Mouse (Mus musculus): ENCODE measurements around the gene Chn1. TPM values are rescaled to one million over a fixed set of nuclear protein-coding genes. Genes with fewer than 3 reads are reported as not detected.

The Chn1 gene
- polyA plus RNA-seq, 1 experiment from 2014 or later: 93.8 TPM

- no peak within 1 kb of the TSS for H3K4me2 ChIP-seq (replicated peaks)
- ATAC-seq (ENCODE audit: low FRiP score): no peak
- 94% methylated on average over 9 of the region's 9 CpGs for WGBS
Measured at GRCm38 (mm10) chr2:73580166-73580565, 195.0 kb downstream of the Chn1 start, which contains the start of gene Chrna1. Gene Chrna1, minus strand, starts transcription at chr2:73580338.

GRCm38 (mm10) chr2:73579168-73579567 lies 196.0 kb downstream of the Chn1 start:
- Histone ChIP-seq H3K4me3 (no peak overlapping the region), H3K4me2 (replicated peaks) (no peak overlapping the region), H3K36me3 (no peaks in the 10 kb centered on the region), H3K27me3 (peaks cover 8% of the 10 kb centered on the region), H3K27ac (no peak overlapping the region), H3K9ac (no peak overlapping the region), H3K9me3 (replicated peaks) (no peaks in the 10 kb centered on the region), H3K4me1 (no peaks in the 10 kb centered on the region)
- WGBS: 55% methylated on average over 5 of the region's 5 CpGs
- ATAC-seq (ENCODE audit: low FRiP score): no peak

More at GRCm38 (mm10) chr2:73580166-73580565, 195.0 kb downstream of the Chn1 start, which contains the start of gene Chrna1:
- Histone ChIP-seq H3K4me3 (no peak within 1 kb of the TSS), H3K27me3 (peaks cover 8% of the 10 kb centered on the region), H3K9ac (no peak within 1 kb of the TSS), H3K36me3 (no peaks in the 10 kb centered on the region), H3K4me1 (peaks cover 5% of the 10 kb centered on the region; the same call in 1 of the 2 replicates), H3K27ac (no peak within 1 kb of the TSS), H3K9me3 (replicated peaks) (no peaks in the 10 kb centered on the region)

GRCm38 (mm10) chr2:73574418-73574817 lies 200.7 kb downstream of the Chn1 start:
- 83% methylated on average over 6 of the region's 6 CpGs for WGBS
- Histone ChIP-seq H3K4me3 (no peak overlapping the region), H3K9ac (no peak overlapping the region), H3K4me1 (peaks cover 14% of the 10 kb centered on the region), H3K9me3 (replicated peaks) (no peaks in the 10 kb centered on the region), H3K27me3 (peaks cover 4% of the 10 kb centered on the region; the same call in 1 of the 2 replicates), H3K4me2 (replicated peaks) (no peak overlapping the region), H3K27ac (no peak overlapping the region), H3K36me3 (no peaks in the 10 kb centered on the region)
- no peak for ATAC-seq (ENCODE audit: low FRiP score)

- Histone ChIP-seq H3K4me2 (replicated peaks) (peak overlapping the region; percentile 50; the same call in 1 of the 2 replicates), H3K27me3 (peaks cover 4% of the 10 kb centered on the region; the same call in 1 of the 2 replicates), H3K9ac (no peak overlapping the region), H3K36me3 (no peaks in the 10 kb centered on the region), H3K4me3 (no peak overlapping the region), H3K4me1 (peaks cover 14% of the 10 kb centered on the region), H3K27ac (no peak overlapping the region; the same call in 1 of the 2 replicates), H3K9me3 (replicated peaks) (no peaks in the 10 kb centered on the region)
- no peak for ATAC-seq (ENCODE audit: low FRiP score)
- WGBS: 82% methylated on average over 4 of the region's 4 CpGs
Measured at GRCm38 (mm10) chr2:73573556-73573955, 201.6 kb downstream of the Chn1 start.

DNA sequence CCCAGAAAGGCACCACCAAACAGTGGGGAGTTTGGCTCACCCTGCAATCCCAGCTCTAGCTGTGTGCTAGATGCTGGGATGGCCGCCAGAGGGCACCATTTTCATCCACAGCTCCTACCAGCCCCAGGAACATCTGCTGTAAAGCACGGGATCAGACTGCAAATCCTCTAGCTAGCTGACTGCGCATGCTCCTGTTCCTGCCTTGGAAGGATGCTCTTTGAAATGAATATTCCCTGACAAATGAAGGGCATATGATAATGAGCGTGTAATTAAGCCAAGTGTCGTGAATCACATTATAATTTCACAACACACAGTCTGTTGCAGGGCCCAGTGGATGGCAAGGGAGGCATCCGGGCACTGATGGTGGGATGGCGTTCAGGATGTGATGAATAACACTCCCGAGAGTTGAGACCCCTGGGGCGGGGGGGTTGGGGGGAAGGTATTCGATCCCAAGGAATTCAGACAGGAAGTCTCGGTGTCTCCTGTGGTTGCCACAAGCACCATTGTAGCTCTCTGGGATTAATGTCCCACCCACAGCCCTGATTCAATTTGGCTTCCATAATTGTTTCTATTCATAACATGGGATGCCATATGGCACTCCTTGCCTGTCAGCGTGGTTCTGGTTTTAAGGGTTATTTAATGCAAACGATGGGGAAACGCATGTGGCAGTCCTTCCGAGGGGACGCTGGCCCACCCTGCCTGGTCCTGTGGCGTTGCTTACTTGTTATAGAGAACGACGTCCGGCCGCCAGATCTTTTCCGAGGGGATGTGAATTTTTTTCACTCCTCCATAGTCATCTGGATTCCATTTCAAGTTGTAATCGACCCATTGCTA lies 202.4 kb downstream of the Chn1 start:
- WGBS: 17% methylated on average over 23 of the region's 23 CpGs
- peak; percentile 92 for ATAC-seq (ENCODE audit: low FRiP score)
- peaks cover 14% of the 10 kb centered on the region for H3K4me1 ChIP-seq
- H3K4me3 ChIP-seq: peak overlapping the region; percentile 28
- H3K36me3 ChIP-seq: no peaks in the 10 kb centered on the region
- peak overlapping the region; percentile 50 for H3K4me2 ChIP-seq (replicated peaks)
- peak overlapping the region; percentile 44; the same call in 1 of the 2 replicates for H3K9ac ChIP-seq
- H3K9me3 ChIP-seq (replicated peaks): no peaks in the 10 kb centered on the region
- peak overlapping the region; percentile 75 for H3K27ac ChIP-seq
- H3K27me3 ChIP-seq: peaks cover 12% of the 10 kb centered on the region

DNA sequence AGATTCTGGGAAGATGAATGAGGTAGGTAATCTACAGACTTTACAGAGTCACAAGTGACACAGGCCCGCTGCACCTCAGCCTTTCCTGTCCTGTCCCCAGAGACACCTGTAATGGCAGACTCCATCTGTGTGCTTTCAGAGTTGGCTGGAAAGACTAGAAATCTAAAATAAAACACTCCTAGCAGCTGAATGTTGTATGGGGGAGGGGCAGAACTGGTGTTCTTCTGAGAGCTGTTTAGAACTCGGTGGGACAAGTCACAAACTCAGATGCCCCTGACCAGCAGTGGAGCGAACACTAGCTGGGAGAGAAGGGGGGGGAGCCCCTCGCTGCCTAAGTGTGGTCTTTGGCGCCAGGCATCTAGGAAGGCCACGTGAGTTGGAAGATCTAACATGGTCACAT lies 203.2 kb downstream of the Chn1 start:
- Histone ChIP-seq H3K4me2 (replicated peaks) (no peak overlapping the region), H3K36me3 (no peaks in the 10 kb centered on the region), H3K4me3 (no peak overlapping the region), H3K27me3 (peaks cover 12% of the 10 kb centered on the region), H3K4me1 (peaks cover 14% of the 10 kb centered on the region), H3K9me3 (replicated peaks) (no peaks in the 10 kb centered on the region), H3K27ac (no peak overlapping the region), H3K9ac (no peak overlapping the region)
- 71% methylated on average over 6 of the region's 6 CpGs for WGBS
- no peak for ATAC-seq (ENCODE audit: low FRiP score)

GRCm38 (mm10) chr2:73571304-73571703 lies 203.8 kb downstream of the Chn1 start:
- WGBS: 94% methylated on average over 9 of the region's 9 CpGs
- peaks cover 14% of the 10 kb centered on the region for H3K4me1 ChIP-seq
- no peak overlapping the region for H3K9ac ChIP-seq
- H3K36me3 ChIP-seq: no peaks in the 10 kb centered on the region
- H3K4me2 ChIP-seq (replicated peaks): no peak overlapping the region
- peaks cover 12% of the 10 kb centered on the region for H3K27me3 ChIP-seq
- ATAC-seq (ENCODE audit: low FRiP score): no peak
- H3K27ac ChIP-seq: no peak overlapping the region
- no peak overlapping the region for H3K4me3 ChIP-seq
- H3K9me3 ChIP-seq (replicated peaks): no peaks in the 10 kb centered on the region

DNA sequence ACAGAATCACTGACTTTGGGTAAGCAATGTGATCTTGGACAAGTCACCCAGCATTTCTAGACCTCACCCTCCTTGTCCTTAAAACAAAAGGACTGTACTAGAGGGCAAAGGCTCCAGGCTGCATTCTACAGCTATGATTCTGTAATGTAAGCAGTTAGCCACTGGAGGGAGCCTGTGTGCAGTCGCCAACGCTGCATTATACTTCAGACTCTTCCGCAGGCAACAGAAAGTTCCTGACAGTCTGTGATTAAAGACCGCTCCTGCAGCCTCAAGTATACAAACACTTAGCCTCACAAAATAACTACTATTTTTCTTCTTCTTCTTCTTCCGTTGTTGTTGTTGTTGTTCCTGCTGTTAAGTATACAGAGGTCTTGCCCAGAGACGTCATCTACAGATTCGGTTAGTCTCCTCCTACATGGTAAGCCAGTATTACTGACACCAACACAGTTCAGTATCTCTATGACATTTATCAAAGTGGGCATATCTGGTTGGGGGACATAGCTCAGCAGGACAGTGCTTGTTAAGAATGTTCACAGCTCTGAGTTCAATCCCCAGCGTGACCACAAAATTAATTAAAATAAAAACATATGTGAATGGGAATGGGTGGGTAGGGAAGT lies 208.0 kb downstream of the Chn1 start:
- Histone ChIP-seq H3K4me2 (replicated peaks) (peak overlapping the region; percentile 34), H3K9me3 (replicated peaks) (no peaks in the 10 kb centered on the region), H3K4me3 (no peak overlapping the region), H3K27ac (no peak overlapping the region), H3K9ac (no peak overlapping the region), H3K27me3 (peaks cover 8% of the 10 kb centered on the region), H3K4me1 (peaks cover 4% of the 10 kb centered on the region; the same call in 1 of the 2 replicates), H3K36me3 (no peaks in the 10 kb centered on the region)
- peak; percentile 24; the same call in 1 of the 2 replicates for ATAC-seq (ENCODE audit: low FRiP score)
- 23% methylated on average over 8 of the region's 8 CpGs for WGBS

- no peak overlapping the region for H3K4me2 ChIP-seq (replicated peaks)
- ATAC-seq (ENCODE audit: low FRiP score): no peak
- H3K4me1 ChIP-seq: peaks cover 8% of the 10 kb centered on the region; the same call in 1 of the 2 replicates
- H3K27ac ChIP-seq: no peak overlapping the region
- no peak overlapping the region for H3K9ac ChIP-seq
- H3K9me3 ChIP-seq (replicated peaks): no peaks in the 10 kb centered on the region
- H3K36me3 ChIP-seq: no peaks in the 10 kb centered on the region
- 17% methylated on average over 7 of the region's 7 CpGs for WGBS
- no peak overlapping the region for H3K4me3 ChIP-seq
- H3K27me3 ChIP-seq: peaks cover 8% of the 10 kb centered on the region; the same call in 1 of the 2 replicates
Measured at GRCm38 (mm10) chr2:73566162-73566561, 209.0 kb downstream of the Chn1 start.

DNA sequence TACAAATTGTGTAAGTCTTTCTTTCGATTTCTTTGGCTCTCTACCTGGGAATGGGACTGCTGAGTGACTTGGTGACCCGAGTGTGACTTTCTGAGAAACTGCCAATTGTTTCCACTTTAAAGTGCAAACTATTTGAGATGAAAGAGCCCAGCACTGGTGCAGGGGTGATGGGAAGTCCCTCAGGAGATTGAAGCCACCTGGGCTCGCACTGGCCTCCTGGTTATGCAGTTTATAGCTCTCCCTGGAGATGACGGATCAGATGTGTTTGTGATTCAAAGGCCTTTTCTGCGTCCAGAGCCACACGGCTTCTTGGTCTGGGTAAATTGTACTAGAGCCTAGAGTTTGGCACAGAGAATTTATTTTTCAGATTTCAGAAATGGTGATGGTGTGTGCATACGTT lies 211.5 kb downstream of the Chn1 start:
- H3K4me3 ChIP-seq: no peak overlapping the region
- WGBS: 61% methylated on average over 7 of the region's 7 CpGs
- no peak overlapping the region for H3K27ac ChIP-seq
- H3K36me3 ChIP-seq: no peaks in the 10 kb centered on the region
- H3K27me3 ChIP-seq: peaks cover 8% of the 10 kb centered on the region; the same call in 1 of the 2 replicates
- H3K9ac ChIP-seq: no peak overlapping the region
- H3K4me2 ChIP-seq (replicated peaks): no peak overlapping the region
- no peak for ATAC-seq (ENCODE audit: low FRiP score)
- peaks cover 9% of the 10 kb centered on the region; the same call in 1 of the 2 replicates for H3K4me1 ChIP-seq
- no peaks in the 10 kb centered on the region for H3K9me3 ChIP-seq (replicated peaks)

DNA sequence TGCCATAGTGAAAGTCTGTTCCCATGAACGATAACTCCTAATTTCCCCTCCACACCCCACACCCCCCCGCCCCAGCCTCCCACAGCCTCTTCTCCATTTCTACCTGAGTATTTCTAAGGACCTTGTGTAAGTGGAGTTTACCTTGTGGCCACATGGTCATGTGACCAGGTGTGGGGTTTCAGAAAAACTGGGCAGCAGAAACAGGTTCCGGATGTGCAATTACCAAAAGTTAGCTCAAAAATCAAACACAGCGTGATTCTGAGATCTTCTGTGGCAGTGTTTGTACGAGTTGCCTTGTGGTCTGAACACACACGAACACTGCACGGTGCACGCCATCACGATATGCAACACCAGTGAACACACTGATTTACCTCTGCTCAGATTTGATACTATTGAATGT lies 212.5 kb downstream of the Chn1 start:
- Histone ChIP-seq H3K9ac (no peak overlapping the region), H3K27me3 (no peaks in the 10 kb centered on the region), H3K36me3 (no peaks in the 10 kb centered on the region), H3K4me2 (replicated peaks) (no peak overlapping the region), H3K4me3 (no peak overlapping the region), H3K4me1 (peaks cover 9% of the 10 kb centered on the region; the same call in 1 of the 2 replicates), H3K9me3 (replicated peaks) (no peaks in the 10 kb centered on the region), H3K27ac (no peak overlapping the region)
- no peak for ATAC-seq (ENCODE audit: low FRiP score)
- 90% methylated on average over 9 of the region's 9 CpGs for WGBS

DNA sequence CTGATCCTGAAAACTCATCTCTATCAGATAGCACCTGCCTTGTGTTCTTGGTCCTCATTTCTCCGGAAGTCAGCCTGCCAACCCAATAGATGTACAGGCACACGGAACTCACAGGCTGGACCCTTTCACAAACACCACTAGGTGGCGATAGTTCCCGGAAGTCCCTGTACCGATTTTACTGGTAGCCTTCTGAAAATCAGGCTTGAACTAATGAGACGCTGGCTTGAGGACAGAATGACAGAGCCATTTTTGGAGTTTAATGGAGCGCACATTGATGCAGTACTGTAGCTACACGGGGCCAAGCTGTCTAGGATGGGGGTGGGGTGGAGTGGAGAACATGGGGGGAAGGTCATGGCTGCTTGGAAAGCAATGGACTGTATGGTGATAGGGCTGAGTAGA lies 213.5 kb downstream of the Chn1 start:
- H3K4me3 ChIP-seq: peak overlapping the region; percentile 41
- no peaks in the 10 kb centered on the region for H3K27me3 ChIP-seq
- peak; percentile 76 for ATAC-seq (ENCODE audit: low FRiP score)
- no peaks in the 10 kb centered on the region for H3K9me3 ChIP-seq (replicated peaks)
- no peak overlapping the region for H3K27ac ChIP-seq
- H3K4me2 ChIP-seq (replicated peaks): peak overlapping the region; percentile 79
- peaks cover 9% of the 10 kb centered on the region; the same call in 1 of the 2 replicates for H3K4me1 ChIP-seq
- 9% methylated on average over 8 of the region's 8 CpGs for whole genome bisulfite sequencing
- no peaks in the 10 kb centered on the region for H3K36me3 ChIP-seq
- H3K9ac ChIP-seq: no peak overlapping the region

All from hindbrain, embryonic 12.5 days (tissue).